Mouse (Mus musculus): Measurements from ENCODE around the gene Tomm20. TPM values are rescaled to one million over a fixed set of nuclear protein-coding genes. Genes with fewer than 3 reads are reported as not detected.
A peak's percentile ranks its signal among the peaks of the same experiment; 100 is the strongest.

Gene Tomm20
- polyA plus RNA-seq, 1 experiment from 2014 or later: 229 TPM

DNA sequence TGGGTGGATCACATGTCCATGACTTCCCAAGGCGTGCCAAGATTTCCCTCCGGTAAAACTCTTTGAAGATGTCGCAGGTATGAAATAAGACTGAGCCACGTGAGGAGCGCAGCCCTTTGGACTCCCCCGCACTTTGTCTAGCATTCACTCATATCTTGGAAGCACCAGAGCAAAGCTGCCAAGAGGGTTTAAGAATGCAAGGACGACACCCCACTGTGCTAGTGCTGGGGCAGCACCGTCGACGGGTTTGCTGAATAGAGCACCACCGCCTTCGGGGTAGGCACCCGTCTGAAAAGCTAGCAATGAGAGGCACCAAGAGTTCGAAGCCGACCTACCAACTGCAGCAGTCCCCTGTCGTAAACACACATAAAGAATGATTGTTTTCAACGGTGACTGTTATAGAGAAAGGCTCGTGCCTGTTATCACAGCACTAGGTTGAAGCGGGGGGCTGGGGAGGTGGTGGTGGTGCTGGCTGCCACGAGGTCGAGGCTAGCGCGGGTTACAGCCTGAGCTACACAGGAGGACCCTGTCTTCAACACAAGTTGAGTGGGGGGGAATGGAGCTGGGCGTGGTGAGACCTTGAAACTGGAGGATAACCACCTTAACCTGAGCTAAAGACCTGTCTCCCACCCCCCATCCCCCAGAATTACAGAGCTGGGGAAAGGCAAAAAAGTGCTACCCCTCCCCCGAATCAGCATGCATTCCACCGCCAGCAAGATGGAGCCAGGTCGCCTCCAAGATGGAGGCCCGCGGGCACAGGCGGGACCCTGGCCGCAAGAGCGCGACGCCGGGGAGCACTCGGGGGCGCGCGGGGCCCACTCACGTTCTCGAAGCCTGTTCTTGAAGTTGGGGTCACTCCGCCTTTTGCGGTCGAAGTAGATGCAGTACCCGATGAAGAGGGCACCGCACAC is 608 bp downstream of the Tomm20 start:
- no peaks in the 10 kb centered on the region for H3K9me3 ChIP-seq (replicated peaks; ENCODE audit: control insufficient read depth, low read length)
- H3K4me2 ChIP-seq (ENCODE audit: low read length): peak overlapping the region; percentile 86
- WGBS: under 1% methylated on average over 46 of the region's 46 CpGs
- H3K4me3 ChIP-seq (ENCODE audit: low read depth, low read length): peak overlapping the region; percentile 79
- peaks cover 10% of the 10 kb centered on the region for H3K36me3 ChIP-seq (ENCODE audit: control insufficient read depth, insufficient read depth, low read length)
- peak overlapping the region; percentile 84 for H3K9ac ChIP-seq (ENCODE audit: low read length)
- ATAC-seq: no peak; the same call in 1 of the 2 replicates
- peak; percentile 46 for DNase-seq (ENCODE audit: low spot score)
- no peaks in the 10 kb centered on the region for H3K27me3 ChIP-seq (replicated peaks; ENCODE audit: control insufficient read depth, insufficient read depth, low read length)
- peaks cover 6% of the 10 kb centered on the region; the same call in 1 of the 2 replicates for H3K4me1 ChIP-seq (ENCODE audit: control insufficient read depth, insufficient read depth, low read length)
- peak overlapping the region; percentile 71 for H3K27ac ChIP-seq (ENCODE audit: low read depth, low read length)

GRCm38 (mm10) chr8:126943565-126943964 is 2.1 kb downstream of the Tomm20 start:
- Histone ChIP-seq H3K4me1 (ENCODE audit: control insufficient read depth, insufficient read depth, low read length) (peaks cover 6% of the 10 kb centered on the region; the same call in 1 of the 2 replicates), H3K4me2 (ENCODE audit: low read length) (no peak overlapping the region), H3K27ac (ENCODE audit: low read depth, low read length) (no peak overlapping the region), H3K9me3 (replicated peaks; ENCODE audit: control insufficient read depth, low read length) (no peaks in the 10 kb centered on the region), H3K27me3 (replicated peaks; ENCODE audit: control insufficient read depth, insufficient read depth, low read length) (no peaks in the 10 kb centered on the region), H3K4me3 (ENCODE audit: low read depth, low read length) (no peak overlapping the region), H3K9ac (ENCODE audit: low read length) (no peak overlapping the region), H3K36me3 (ENCODE audit: control insufficient read depth, insufficient read depth, low read length) (peaks cover 10% of the 10 kb centered on the region)
- whole genome bisulfite sequencing: 89% methylated on average over 7 of the region's 7 CpGs
- DNase-seq (ENCODE audit: low spot score): no peak
- no peak for ATAC-seq

GRCm38 (mm10) chr8:126937337-126937736 is 8.3 kb downstream of the Tomm20 start:
- Histone ChIP-seq H3K4me2 (ENCODE audit: low read length) (no peak overlapping the region), H3K9me3 (replicated peaks; ENCODE audit: control insufficient read depth, low read length) (no peaks in the 10 kb centered on the region), H3K27me3 (replicated peaks; ENCODE audit: control insufficient read depth, insufficient read depth, low read length) (no peaks in the 10 kb centered on the region), H3K4me1 (ENCODE audit: control insufficient read depth, insufficient read depth, low read length) (no peaks in the 10 kb centered on the region), H3K36me3 (ENCODE audit: control insufficient read depth, insufficient read depth, low read length) (peaks cover 65% of the 10 kb centered on the region), H3K9ac (ENCODE audit: low read length) (no peak overlapping the region), H3K27ac (ENCODE audit: low read depth, low read length) (no peak overlapping the region), H3K4me3 (ENCODE audit: low read depth, low read length) (no peak overlapping the region)
- 82% methylated on average over 3 of the region's 3 CpGs for WGBS
- no peak for DNase-seq (ENCODE audit: low spot score)
- no peak for ATAC-seq

DNA sequence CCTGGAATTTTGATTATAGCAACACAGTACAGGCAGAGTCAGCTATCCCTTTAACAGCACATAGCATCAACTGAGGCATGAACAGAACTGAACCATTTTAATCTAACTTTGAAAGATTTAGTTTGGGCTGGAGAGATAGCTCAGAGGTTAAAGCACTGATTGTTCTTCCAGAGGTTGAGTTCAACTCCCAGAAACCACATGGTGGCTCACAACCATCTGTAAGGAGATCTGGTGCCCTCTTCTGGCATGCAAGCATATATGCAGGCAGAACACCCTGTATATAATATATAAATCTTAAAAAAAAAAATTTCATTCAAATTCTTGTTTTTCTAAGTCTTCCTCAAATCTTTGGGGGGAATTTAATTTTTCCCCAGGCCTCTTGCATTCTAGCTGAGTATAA is 9.7 kb downstream of the Tomm20 start:
- DNase-seq (ENCODE audit: low spot score) (no peak), ATAC-seq (0 out of 2 replicates have a peak, but pooled peaks have one; percentile 29)
- peaks cover 79% of the 10 kb centered on the region for H3K36me3 ChIP-seq (ENCODE audit: control insufficient read depth, insufficient read depth, low read length)

GRCm38 (mm10) chr8:126935387-126935786 is 10.3 kb downstream of the Tomm20 start:
- Histone ChIP-seq H3K4me3 (ENCODE audit: low read depth, low read length) (no peak overlapping the region), H3K36me3 (ENCODE audit: control insufficient read depth, insufficient read depth, low read length) (peaks cover 82% of the 10 kb centered on the region), H3K27ac (ENCODE audit: low read depth, low read length) (no peak overlapping the region), H3K4me1 (ENCODE audit: control insufficient read depth, insufficient read depth, low read length) (no peaks in the 10 kb centered on the region), H3K9me3 (replicated peaks; ENCODE audit: control insufficient read depth, low read length) (no peaks in the 10 kb centered on the region), H3K27me3 (replicated peaks; ENCODE audit: control insufficient read depth, insufficient read depth, low read length) (no peaks in the 10 kb centered on the region), H3K9ac (ENCODE audit: low read length) (no peak overlapping the region), H3K4me2 (ENCODE audit: low read length) (no peak overlapping the region)
- WGBS: 90% methylated on average over 2 of the region's 2 CpGs
- DNase-seq (ENCODE audit: low spot score): no peak
- no peak for ATAC-seq

More for the DNA sequence above, 9.7 kb downstream of the Tomm20 start:
- Histone ChIP-seq H3K27me3 (replicated peaks; ENCODE audit: control insufficient read depth, insufficient read depth, low read length) (no peaks in the 10 kb centered on the region), H3K9me3 (replicated peaks; ENCODE audit: control insufficient read depth, low read length) (no peaks in the 10 kb centered on the region), H3K4me3 (ENCODE audit: low read depth, low read length) (no peak overlapping the region), H3K27ac (ENCODE audit: low read depth, low read length) (no peak overlapping the region), H3K9ac (ENCODE audit: low read length) (no peak overlapping the region), H3K4me2 (ENCODE audit: low read length) (no peak overlapping the region), H3K4me1 (ENCODE audit: control insufficient read depth, insufficient read depth, low read length) (no peaks in the 10 kb centered on the region)

- no peak overlapping the region for H3K27ac ChIP-seq (ENCODE audit: low read depth, low read length)
- H3K27me3 ChIP-seq (replicated peaks; ENCODE audit: control insufficient read depth, insufficient read depth, low read length): no peaks in the 10 kb centered on the region
- no peak overlapping the region for H3K4me2 ChIP-seq (ENCODE audit: low read length)
- no peak overlapping the region for H3K4me3 ChIP-seq (ENCODE audit: low read depth, low read length)
- no peaks in the 10 kb centered on the region for H3K9me3 ChIP-seq (replicated peaks; ENCODE audit: control insufficient read depth, low read length)
- H3K36me3 ChIP-seq (ENCODE audit: control insufficient read depth, insufficient read depth, low read length): peaks cover 68% of the 10 kb centered on the region
- no peaks in the 10 kb centered on the region for H3K4me1 ChIP-seq (ENCODE audit: control insufficient read depth, insufficient read depth, low read length)
- DNase-seq (ENCODE audit: low spot score) (no peak), ATAC-seq (no peak)
- whole genome bisulfite sequencing: 71% methylated on average over 1 of the region's 1 CpGs
- H3K9ac ChIP-seq (ENCODE audit: low read length): no peak overlapping the region
These were observed 13.0 kb downstream of the Tomm20 start for GRCm38 (mm10) chr8:126932656-126933055.

DNA sequence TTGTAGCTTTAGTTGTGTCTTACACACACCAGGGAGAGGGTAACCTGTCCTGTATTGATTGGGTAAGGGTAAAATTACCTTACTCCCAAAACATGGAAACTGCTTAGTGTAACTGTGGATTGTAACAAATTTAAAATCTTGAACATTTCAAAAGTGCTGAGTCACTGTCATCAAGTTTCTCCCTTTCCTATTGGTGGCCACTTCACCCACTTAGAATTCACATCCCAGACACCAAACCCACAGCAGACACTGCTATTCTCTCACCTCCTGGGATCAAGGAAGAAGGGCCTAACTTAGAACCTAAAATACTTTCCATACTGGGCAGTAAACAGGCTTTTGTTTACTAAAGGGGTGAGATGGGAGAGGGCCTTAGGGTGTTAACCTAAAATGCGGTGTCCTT is 13.4 kb downstream of the Tomm20 start:
- Histone ChIP-seq H3K4me2 (ENCODE audit: low read length) (no peak overlapping the region), H3K4me1 (ENCODE audit: control insufficient read depth, insufficient read depth, low read length) (no peaks in the 10 kb centered on the region), H3K9me3 (replicated peaks; ENCODE audit: control insufficient read depth, low read length) (no peaks in the 10 kb centered on the region), H3K4me3 (ENCODE audit: low read depth, low read length) (no peak overlapping the region), H3K27ac (ENCODE audit: low read depth, low read length) (no peak overlapping the region), H3K27me3 (replicated peaks; ENCODE audit: control insufficient read depth, insufficient read depth, low read length) (no peaks in the 10 kb centered on the region), H3K9ac (ENCODE audit: low read length) (no peak overlapping the region), H3K36me3 (ENCODE audit: control insufficient read depth, insufficient read depth, low read length) (peaks cover 64% of the 10 kb centered on the region)
- ATAC-seq (no peak), DNase-seq (ENCODE audit: low spot score) (no peak)
- WGBS: 93% methylated on average over 1 of the region's 1 CpGs

DNA sequence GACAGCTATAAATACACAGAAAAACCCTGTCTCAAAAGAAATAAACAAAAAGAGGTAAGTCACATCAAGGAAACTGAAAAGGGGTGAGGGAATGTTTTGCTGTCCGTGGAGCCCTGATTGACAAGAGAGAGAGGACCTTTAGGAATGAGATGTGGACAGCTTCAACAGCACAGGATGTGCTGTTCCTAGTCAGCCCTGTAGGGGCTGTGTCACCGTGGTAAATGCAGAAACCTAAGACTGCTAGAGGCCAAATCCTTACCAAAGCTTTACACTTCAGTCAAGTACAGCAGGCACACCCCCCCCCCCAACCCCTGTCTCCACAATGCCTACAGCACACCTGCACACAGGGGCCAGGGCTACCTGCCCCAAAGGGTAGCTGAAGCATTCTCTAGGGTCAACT is 13.9 kb downstream of the Tomm20 start:
- 38% methylated on average over 2 of the region's 2 CpGs for WGBS
- peaks cover 59% of the 10 kb centered on the region for H3K36me3 ChIP-seq (ENCODE audit: control insufficient read depth, insufficient read depth, low read length)
- ATAC-seq: no peak
- H3K27me3 ChIP-seq (replicated peaks; ENCODE audit: control insufficient read depth, insufficient read depth, low read length): no peaks in the 10 kb centered on the region
- no peak overlapping the region for H3K4me3 ChIP-seq (ENCODE audit: low read depth, low read length)
- H3K4me1 ChIP-seq (ENCODE audit: control insufficient read depth, insufficient read depth, low read length): no peaks in the 10 kb centered on the region
- no peak overlapping the region for H3K4me2 ChIP-seq (ENCODE audit: low read length)
- DNase-seq (ENCODE audit: low spot score): no peak
- no peaks in the 10 kb centered on the region for H3K9me3 ChIP-seq (replicated peaks; ENCODE audit: control insufficient read depth, low read length)
- H3K9ac ChIP-seq (ENCODE audit: low read length): no peak overlapping the region
- H3K27ac ChIP-seq (ENCODE audit: low read depth, low read length): no peak overlapping the region

GRCm38 (mm10) chr8:126929607-126930161 is 16.0 kb downstream of the Tomm20 start:
- H3K9ac ChIP-seq (ENCODE audit: low read length): no peak overlapping the region
- no peaks in the 10 kb centered on the region for H3K9me3 ChIP-seq (replicated peaks; ENCODE audit: control insufficient read depth, low read length)
- WGBS: 74% methylated on average over 3 of the region's 3 CpGs
- no peaks in the 10 kb centered on the region for H3K27me3 ChIP-seq (replicated peaks; ENCODE audit: control insufficient read depth, insufficient read depth, low read length)
- ATAC-seq (peak; percentile 16; the same call in 1 of the 2 replicates), DNase-seq (ENCODE audit: low spot score) (peak; percentile 69)
- peaks cover 41% of the 10 kb centered on the region for H3K36me3 ChIP-seq (ENCODE audit: control insufficient read depth, insufficient read depth, low read length)
- H3K4me1 ChIP-seq (ENCODE audit: control insufficient read depth, insufficient read depth, low read length): no peaks in the 10 kb centered on the region
- H3K27ac ChIP-seq (ENCODE audit: low read depth, low read length): no peak overlapping the region
- H3K4me2 ChIP-seq (ENCODE audit: low read length): no peak overlapping the region
- no peak overlapping the region for H3K4me3 ChIP-seq (ENCODE audit: low read depth, low read length)

All from forebrain, embryonic 14.5 days (tissue).